Mouse (Mus musculus): ENCODE measurements around the gene Pex5. TPM values are rescaled to one million over a fixed set of nuclear protein-coding genes. Genes with fewer than 3 reads are reported as not detected.
"Not testable (repeated sequence)": the region's sequence is repeated elsewhere in the genome, so short reads cannot be mapped to it uniquely, and the experiment has no call there.

The Pex5 gene
- total RNA-seq, 2 experiments from 2014 or later: 16.1 to 18.4 TPM

DNA sequence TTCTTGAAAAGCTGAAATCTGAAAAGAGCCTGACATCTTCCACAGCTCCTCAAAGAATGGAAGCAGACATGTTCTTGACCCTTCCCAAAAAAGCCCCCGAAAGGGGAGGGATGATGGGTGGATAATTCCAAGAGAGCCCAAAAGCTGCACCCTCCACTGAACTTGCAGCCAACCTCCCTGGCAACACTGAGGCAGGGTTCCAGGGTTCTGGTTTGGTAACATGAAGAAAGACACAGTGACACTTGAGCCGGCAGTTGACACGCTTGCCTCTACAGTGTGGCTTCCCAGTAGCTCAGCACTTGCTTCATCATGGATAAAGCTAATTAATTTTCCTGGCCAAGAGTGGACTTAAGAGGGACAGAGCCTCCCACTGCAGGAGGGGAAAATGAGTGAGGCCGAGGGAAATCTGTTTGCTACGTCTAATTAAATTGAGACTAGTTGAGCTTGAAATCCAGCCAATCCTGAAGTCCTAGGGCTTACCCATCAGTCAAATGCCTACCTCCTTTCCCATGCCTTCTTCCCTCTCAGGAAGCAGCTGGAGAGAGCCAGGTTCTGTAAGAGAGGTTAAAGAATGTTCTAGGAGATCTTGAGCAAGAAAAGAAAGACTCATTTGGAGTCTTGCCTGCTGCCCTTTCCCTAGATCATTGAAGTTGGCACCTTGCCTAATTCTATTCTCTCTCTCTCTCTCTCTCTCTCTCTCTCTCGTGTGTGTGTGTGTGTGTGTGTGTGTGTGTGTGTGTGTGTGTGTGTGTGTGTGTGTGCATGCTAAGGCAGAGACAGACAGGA lies 13.1 kb upstream of the Pex5 start:
- no peak for ATAC-seq (ENCODE audit: poor library complexity, severe bottlenecking)

DNA sequence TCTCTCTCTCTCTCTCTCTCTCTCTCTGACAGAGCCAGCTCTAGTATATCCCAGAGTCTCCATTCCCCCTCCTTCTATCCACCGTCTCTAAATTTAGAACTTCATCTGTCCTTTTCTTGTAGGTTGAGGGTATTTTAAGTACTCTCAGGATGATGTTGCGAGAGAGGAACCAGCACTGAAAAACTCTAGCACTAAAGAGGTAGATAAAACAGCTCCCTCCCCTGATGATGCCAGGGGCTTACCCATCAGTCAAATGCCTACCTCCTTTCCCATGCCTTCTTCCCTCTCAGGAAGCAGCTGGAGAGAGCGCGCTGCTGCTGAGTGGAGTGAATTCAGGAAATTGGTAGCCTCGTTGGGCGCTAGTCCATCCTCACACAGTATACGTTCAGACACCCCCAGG lies 12.4 kb upstream of the Pex5 start:
- no peak for ATAC-seq (ENCODE audit: poor library complexity, severe bottlenecking)

DNA sequence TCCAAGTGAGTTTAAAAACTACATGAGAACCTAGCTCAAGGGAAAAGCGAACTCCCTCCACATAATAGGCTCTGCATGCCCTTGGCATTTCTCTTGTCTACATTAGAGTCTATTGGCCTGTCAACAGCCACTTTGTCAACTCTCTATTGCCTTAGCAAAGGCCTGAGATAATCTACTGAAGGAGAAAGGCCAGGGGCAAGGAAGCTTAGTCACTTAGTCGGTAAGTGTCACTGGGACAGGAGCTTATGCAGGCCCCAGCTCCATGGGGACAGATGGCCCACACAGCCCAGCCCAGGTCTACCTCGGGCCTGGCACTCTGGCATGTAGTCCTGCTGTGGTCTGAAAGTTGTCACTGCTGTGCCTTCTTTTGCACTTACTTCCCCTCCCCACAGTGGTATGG lies 11.7 kb upstream of the Pex5 start:
- no peak for ATAC-seq (ENCODE audit: poor library complexity, severe bottlenecking)

DNA sequence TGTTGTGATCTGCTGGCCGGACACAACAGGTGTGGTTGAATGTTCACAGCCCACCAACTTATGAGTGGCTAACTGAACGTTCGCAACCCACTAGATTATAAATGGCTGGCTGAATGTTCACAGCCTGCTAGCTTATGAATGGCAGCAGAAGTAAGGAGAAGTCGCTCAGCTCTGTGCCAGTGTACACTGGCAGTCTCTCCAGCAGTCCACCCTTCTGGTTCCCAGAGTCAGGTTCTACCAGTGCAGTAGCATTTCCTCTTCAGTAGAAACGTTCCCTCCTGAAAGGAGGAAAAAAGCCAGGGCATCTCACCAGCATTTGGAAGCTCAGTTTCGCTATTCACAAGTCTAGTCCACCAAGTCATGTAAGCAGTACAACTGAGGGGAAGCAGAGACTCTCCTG lies 10.7 kb upstream of the Pex5 start:
- ATAC-seq (ENCODE audit: poor library complexity, severe bottlenecking): peak; percentile 58

DNA sequence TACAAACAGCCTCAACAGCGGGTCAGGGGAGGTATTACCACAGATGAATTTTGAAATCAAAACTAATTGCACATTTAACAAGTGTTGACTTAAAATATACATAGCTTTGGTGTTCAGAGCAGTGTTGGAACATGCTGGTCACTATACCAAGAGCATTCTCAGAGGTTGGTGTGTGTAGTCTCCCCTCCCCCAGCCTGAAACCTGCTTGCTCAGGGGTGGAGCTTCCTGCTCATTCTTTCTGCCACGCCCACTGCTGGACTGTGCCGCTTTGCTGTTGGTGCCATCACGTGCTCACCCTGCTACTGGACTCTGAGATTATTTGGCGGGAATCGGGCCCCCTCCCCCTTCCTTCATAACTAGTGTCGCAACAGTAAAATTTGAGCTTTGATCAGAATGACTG lies 10.2 kb upstream of the Pex5 start:
- peak; percentile 34 for ATAC-seq (ENCODE audit: poor library complexity, severe bottlenecking)

DNA sequence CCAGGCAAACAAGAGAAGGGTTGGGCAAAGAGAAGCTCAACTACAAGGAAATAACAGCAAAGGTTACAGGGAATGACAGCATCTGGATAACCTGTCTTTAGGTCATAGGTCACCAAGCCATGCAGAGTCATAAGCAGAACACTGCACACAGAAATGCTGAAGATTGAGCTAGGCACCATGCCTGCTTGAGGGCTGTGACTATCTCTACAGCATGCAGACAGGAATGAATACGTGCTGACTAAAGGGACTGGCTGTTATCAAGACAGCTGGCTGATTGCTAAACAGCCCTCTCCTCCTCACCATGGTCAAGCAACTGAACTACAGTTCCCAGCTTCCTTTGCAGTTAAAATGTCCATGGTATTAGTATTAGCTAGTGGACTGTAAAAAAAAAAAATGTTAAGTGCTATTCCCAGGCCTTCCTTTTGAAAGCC lies 9.2 kb upstream of the Pex5 start:
- ATAC-seq (ENCODE audit: poor library complexity, severe bottlenecking): peak; percentile 59

DNA sequence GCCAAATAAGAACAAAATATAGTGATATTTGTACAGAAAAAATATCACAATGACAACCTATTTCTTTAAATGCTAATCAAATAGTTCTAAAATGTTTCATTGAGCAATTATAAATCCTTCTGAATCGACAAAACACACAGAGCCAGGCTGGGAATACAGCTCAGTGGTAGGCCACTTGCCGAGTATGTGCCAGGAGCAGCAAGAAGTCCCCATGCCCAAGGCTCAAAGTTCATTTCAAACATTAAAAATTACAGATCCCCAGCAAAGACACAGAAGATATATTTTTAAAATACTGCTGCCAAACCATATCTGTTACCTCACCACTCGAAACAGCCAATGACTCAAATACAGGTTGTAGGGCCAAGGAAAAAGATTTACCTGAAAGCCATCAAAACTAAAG lies 3.8 kb upstream of the Pex5 start:
- no peak for ATAC-seq (ENCODE audit: poor library complexity, severe bottlenecking)

DNA sequence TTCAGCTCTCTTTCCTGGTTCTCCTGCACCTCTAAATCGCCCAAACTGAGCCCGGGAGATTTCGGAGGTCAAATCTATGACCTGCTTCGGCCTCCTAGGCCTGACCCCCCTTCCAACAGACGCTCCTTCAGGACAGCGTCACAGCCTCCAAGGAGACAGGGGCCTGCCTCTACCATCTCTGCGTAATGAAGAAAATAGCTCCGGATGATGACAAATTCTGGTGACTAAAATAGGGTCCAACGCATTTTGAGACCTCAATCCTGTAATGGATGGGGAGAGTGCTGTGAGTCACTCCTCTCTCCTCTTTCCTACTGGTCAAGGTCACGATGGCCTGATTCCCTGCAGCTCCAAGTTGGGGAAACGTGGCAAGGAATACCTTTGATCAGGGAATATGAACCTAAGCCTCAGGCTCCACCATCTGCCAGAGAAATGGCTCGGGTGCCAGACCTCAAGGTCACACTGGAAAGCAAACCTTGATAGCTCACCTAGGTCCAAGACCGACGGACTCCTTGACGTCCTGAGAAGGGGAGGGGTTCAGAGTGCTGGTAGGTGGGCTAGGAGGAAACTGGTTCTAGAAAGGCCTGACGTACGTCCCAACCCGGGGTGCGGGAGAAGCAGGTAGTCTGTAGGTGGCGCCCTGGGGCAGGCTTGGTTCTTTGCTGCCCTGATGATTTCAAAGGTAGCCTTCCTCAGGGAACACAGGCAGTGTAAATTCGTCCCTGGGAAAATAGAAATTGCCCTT lies 651 bp upstream of the Pex5 start:
- ATAC-seq (ENCODE audit: poor library complexity, severe bottlenecking): peak; percentile 80

DNA sequence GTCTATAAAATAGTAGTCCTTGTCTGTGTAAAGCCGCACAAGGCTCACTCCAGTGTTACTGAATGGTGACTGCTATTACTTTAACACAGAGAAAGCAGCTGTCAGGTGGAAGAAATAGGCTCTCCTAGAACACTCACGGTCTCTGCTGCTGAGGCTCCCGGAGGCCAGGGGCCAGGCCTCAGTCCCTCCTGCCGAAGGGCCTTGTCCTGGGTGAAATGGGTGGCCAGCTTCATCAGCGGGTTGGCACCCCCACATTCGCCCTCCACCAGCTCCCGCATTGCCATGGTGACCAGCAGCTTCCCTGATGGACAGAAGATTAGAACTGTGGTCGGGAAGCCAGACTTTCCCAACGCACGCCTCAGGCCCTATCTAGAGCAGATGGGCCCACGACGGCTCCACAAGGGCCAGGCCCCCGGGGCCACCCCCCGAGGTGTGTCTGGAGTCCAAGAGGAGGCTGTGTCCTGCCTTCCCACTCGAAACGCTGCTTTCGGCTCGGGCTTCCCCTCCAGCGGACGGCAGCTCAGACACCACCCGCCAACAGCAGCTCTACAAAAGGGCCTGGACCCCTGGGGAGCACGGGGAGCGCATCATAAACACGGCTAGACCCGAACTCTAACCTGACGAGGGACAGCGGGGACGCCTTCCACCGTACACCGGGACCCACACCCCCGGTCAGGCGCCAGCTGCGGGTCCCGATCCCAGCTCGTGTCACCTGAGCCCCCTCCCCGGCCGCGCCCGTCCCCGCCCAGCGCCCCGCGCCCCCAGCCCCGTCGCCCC lies 529 bp downstream of the Pex5 start:
- peak; percentile 37 for ATAC-seq (ENCODE audit: poor library complexity, severe bottlenecking)

DNA sequence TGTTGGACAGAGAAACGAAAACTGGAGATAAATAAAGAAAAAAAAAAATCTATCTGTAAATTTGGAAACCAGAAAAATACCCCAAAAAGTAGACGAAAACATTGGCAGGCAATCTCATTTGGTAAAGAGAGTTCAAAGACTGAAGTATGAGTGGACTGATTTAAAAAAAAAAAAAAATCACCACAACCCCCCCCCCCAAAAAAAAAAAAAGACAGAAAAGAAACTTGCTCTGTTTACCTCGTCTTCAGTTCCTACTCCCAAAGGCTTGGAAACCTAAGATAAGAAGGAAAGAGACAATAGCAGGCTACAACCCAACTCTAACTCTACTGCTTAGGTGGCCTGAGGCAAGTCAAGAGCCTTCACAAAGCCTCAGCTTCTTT lies 1.1 kb downstream of the Pex5 start:
- no peak for ATAC-seq (ENCODE audit: poor library complexity, severe bottlenecking)

DNA sequence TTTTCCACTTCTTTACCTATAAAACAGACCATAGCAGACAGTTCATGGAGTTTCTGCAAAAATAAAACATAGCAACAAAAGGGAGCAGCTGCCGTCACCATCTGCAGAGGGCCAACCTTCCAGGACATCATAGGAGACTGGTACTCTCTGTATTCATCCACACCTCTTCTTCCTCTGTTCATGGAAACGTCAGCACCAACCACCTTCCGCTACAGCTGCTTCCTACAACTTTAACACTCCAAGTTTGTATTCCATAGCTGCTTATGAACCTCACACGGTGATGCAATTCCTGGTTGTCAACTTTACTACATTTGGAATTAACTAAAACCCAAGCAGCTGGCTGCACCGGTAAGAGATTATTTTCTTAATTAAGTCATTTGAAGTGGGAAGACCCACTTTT lies 6.5 kb downstream of the Pex5 start:
- ATAC-seq (ENCODE audit: poor library complexity, severe bottlenecking): no peak

DNA sequence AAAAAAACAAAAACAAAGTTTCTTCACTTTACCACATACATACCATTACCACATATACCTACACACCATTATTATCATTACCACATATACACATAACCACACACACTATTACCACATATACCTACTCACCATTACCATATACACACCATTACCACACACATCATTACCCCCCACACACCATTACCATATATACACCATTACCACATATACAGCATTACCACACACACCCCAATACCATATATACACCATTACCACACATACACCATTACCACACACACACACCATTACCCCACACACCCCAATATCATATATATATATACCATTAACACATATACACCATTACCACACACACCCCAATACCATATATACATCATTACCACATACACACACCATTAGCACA lies 7.7 kb downstream of the Pex5 start:
- peak; percentile 59 for ATAC-seq (ENCODE audit: poor library complexity, severe bottlenecking)

DNA sequence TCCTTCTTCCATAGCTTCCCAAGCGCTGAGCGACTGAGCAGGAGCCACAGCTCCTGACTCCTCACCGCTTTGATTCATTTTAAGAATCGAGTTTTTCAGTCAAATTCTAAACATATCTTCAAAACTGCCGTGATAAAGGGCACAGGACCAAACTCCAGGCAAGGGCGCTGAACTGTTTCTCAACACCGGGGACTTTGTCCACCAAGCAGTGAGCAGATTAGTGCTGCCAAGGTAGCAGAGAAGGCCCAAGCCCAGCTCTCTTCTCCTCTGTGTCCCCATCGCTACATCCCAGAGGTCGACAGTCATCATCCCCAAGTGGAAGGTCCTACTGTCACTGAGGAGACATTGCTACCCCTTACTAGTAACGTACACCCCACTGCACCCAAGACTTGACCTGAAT lies 8.5 kb downstream of the Pex5 start:
- ATAC-seq (ENCODE audit: poor library complexity, severe bottlenecking): no peak

DNA sequence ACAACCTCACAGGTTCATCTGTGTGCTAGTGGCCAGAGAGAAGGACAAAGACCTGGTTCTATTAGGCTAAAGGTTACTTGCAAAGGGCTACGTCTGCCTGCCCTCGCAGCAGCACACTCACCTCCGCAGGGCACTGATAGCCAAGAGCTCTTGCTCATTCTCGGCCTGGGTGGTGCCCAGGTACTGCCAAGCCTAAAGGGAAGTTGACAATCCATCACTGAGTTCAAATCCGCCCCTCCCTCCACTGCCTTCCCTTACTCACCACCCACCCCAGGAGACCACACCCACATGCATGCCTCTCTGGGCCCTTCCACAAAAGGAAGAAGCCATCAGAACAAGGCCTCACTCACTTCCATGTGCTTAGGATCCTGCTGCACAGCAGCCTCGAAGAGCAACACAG lies 15.1 kb downstream of the Pex5 start:
- 0 out of 2 replicates have a peak, but pooled peaks have one; percentile 20 for ATAC-seq (ENCODE audit: poor library complexity, severe bottlenecking)

DNA sequence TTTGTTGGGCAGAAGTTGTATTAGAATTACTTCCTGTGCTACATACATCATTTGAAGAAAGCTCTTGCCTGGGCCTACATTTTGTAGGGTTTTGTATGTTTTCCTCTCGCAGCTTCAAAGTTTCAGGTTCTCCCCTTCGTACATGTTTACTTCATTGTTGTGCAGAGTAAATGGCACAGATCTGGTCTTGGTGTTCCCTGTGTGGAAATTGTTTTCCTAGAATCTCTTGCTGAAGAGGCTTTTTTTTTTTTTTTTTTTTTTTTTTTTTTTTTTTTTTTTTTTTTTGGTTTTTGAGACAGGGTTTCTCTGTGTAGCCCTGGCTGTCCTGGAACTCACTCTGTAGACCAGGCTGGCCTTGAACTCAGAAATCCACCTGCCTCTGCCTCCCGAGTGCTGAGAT lies 19.9 kb downstream of the Pex5 start:
- not testable (repeated sequence) for ATAC-seq (ENCODE audit: poor library complexity, severe bottlenecking)

DNA sequence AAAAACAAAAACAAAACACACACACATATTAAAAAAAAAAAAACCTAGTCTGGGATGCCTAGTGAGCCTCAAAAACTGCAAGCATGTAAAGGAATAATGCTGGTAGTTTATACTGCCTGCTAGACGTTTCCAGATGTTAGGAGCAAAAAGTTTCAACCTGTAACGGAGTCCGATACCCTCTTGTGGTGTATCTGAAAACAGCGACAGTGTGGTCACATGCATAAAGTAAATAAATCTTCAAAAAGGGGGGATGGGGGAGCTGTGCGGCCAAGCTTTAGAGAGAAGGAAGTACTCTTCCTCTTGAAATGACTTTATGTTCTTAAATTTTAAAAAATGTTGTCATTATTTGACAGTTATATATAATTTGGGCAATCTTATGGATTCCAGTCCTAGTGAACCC lies 34.7 kb downstream of the Pex5 start:
- ATAC-seq (ENCODE audit: poor library complexity, severe bottlenecking): no peak

DNA sequence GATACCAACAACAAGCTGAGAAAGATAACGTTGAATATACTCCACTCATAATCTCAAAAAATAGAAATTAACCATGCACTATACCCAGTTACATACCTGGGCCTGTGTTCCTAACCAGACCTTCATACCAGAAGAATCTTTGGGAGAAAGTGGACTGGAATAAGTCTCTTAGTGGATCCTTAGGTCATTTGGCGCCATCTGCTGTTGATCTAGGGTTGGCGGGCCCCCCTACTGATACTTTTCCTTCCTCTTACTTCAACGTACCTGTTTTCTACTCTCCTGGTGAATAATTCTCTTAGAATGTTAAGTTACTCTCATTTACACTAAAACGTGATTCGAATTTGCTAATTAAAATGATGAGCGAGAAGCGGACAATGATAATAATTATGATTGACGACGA lies 35.5 kb downstream of the Pex5 start:
- peak; percentile 43 for ATAC-seq (ENCODE audit: poor library complexity, severe bottlenecking)

DNA sequence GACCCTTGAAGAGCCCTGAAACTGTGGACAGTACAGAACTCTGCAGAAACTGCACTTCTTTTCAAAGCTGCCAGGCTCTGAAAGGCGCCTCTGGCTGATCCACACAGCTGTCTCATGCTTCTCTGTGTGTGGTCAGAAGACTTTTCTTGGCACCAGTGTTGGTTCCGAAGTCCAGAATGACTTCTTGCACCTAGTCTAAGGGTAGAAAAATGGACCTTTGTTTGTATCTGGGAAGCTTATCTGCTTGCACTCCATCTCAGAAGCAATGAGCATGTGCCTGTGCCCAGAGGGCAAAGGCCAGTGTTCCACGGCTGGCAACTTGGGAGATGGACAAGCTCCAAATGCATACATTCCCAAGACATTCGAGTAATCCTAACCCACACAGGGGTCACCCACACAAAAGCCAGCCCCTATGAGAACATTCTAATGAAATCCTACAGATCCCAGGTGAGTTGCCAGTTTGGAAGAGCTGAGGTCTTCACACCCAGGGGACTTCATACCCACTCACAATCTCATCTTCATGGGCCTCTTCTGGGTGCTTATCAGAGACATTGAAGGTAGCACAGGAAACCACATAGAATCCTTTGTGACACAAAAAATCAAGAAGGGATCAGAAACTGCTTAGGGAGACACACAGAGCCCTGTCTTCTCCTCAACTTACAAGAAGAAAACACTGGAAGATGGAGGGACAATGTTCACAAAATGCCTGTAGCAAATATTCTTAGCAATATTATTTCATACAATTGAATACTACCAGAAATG lies 37.2 kb downstream of the Pex5 start:
- no peak for ATAC-seq (ENCODE audit: poor library complexity, severe bottlenecking)

DNA sequence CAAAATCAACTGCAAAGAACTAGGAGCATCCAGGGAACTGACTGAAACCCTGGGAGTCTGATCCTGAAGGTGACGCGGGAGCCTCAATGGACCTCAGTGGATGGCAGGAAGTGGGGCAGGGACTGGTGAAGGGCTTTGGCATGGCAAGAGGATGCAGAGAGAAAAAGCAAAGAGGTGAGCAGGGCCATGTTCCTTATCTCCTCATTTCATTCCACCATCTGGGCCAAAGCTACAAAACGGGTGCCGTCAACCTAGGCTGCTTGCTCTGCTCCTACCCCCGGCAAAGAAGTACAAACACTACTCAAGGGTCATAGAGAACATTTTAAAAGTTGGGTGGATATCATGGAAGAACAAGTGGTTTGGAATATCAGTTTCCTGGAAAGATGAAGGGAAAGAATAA lies 38.6 kb downstream of the Pex5 start:
- ATAC-seq (ENCODE audit: poor library complexity, severe bottlenecking): no peak

DNA sequence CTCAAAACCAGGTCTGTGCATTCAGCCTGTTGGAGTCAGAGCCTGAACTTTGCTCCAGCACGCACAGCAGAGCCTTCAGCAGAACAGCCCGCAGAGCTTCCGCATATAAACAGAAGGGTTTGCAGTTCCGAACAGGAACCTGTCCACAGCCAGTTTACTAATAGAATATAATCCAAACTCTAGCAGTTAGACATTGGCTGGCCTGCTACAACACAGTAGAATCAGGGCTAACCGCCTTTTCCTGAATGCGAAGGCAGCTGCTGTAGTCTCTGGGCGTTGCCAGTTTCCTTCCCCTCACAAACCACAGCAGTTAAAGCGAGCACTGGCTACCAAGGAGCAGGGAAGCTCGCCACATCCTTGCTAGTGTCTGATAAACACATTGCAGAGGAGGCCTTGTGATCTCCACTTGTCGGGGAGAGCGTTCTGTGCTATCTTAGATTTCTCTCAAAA lies 39.4 kb downstream of the Pex5 start:
- peak; percentile 78 for ATAC-seq (ENCODE audit: poor library complexity, severe bottlenecking)

DNA sequence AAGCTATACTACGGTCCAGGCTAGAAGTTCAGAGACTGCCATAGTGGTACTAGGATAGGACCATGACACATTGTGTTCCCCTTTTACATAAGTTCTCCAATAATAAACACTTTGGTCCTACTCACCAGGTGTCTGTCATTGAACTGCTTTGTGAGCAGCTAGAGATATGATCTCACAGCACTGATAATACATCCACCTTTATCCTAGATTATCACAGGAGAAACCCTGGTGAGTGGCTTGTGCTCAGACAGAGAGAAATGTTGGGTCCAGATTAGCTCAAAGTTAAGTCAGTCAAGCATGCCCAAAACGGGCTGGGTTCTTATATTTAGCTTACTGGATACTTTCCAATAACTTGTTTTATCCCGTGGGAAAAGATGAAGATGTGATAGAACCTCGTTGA lies 40.2 kb downstream of the Pex5 start:
- no peak for ATAC-seq (ENCODE audit: poor library complexity, severe bottlenecking)

All from megakaryocyte, adult 5-6 weeks (primary cell).